Mouse (Mus musculus) cerebellum, postnatal 14 days (tissue): ENCODE data around the gene Gm21719.
"Not testable (repeated sequence)": the region's sequence is repeated elsewhere in the genome, so short reads cannot be mapped to it uniquely, and the experiment has no call there.

Experiments
- DNase-seq, 2 experiments: peaks; one replicate each; pipeline ENCODE4 v3.0.0; 2021; ENCODE audit warnings: mixed read lengths in 2 of 2

Gene Gm21719

GRCm38 (mm10) chrY:6682772-6683171 is at the start of gene Gm21719:
Gene Gm21719, minus strand, starts transcription at chrY:6682872.
- DNase-seq: not testable (repeated sequence)
